Mouse (Mus musculus) hindbrain, embryonic 16.5 days (tissue): ENCODE data around the gene Sec16b. TPM values are rescaled to one million over a fixed set of nuclear protein-coding genes. Genes with fewer than 3 reads are reported as not detected.

ENCODE experiments used
- ATAC-seq: fragments of 200-750 bp; cut with Nextera tagmentation; 2 replicates; pipeline ENCODE4 v1.8.0; 2017; ENCODE audit warnings: moderate TSS enrichment, moderate library complexity
- H3K27ac ChIP-seq: fragments of 300-500 bp; sonication (generic); 2 replicates; pipeline ENCODE4 v1.5.1; 2014; ENCODE audit warnings: low read depth, mild to moderate bottlenecking, control low read depth, low read length, moderate library complexity
- H3K27me3 ChIP-seq: fragments of 300-500 bp; sonication (generic); replicated peaks from 2 replicates; pipeline ENCODE4 v1.6.1; 2014; ENCODE audit warnings: low read length; ENCODE audit not compliant: control insufficient read depth, insufficient read depth
- H3K36me3 ChIP-seq: fragments of 300-500 bp; sonication (generic); 2 replicates; pipeline ENCODE4 v1.6.1; 2014; ENCODE audit warnings: mild to moderate bottlenecking, low read length, moderate library complexity, mixed read lengths; ENCODE audit not compliant: control insufficient read depth, insufficient read depth
- H3K4me1 ChIP-seq: fragments of 300-500 bp; sonication (generic); 2 replicates; pipeline ENCODE4 v1.6.1; 2014; ENCODE audit warnings: low read depth, low read length; ENCODE audit not compliant: control insufficient read depth, insufficient read depth
- H3K4me2 ChIP-seq: fragments of 300-500 bp; sonication (generic); 2 replicates; pipeline ENCODE4 v1.6.1; 2014; ENCODE audit warnings: mild to moderate bottlenecking, low read length, control low read depth, moderate library complexity
- H3K4me3 ChIP-seq: fragments of 300-500 bp; sonication (generic); 2 replicates; pipeline ENCODE4 v1.5.1; 2014; ENCODE audit warnings: mild to moderate bottlenecking, low read length, control low read depth, moderate library complexity
- H3K9ac ChIP-seq: fragments of 300-500 bp; sonication (generic); 2 replicates; pipeline ENCODE4 v1.6.1; 2014; ENCODE audit warnings: low read depth, mild to moderate bottlenecking, control low read depth, low read length, moderate library complexity
- H3K9me3 ChIP-seq: fragments of 300-500 bp; sonication (generic); 2 replicates; pipeline ENCODE4 v1.6.1; 2014; ENCODE audit warnings: mild to moderate bottlenecking, low read length, moderate library complexity; ENCODE audit not compliant: control insufficient read depth
- WGBS: fragments of 180-500 bp; shearing (Covaris S2); extraction: QIAGEN DNeasy Blood & Tissue Kit; methylation state at CpG from one replicate; pipeline ENCODE4 v1.1.7; 2014; 5-methylcytosine and 5-hydroxymethylcytosine counted together
- polyA plus RNA-seq: library from polyadenylated mRNA; unstranded; fragments of >200 nt; fragmentation: Nextera tagmentation; extraction: Ambion mirVana; gene quantifications from 2 replicates; pipeline ENCODE4 v1.2.1, GENCODE M21; 2015

Sec16b gene
- polyA plus RNA-seq, 1 experiment from 2014 or later = 0.46 TPM

DNA sequence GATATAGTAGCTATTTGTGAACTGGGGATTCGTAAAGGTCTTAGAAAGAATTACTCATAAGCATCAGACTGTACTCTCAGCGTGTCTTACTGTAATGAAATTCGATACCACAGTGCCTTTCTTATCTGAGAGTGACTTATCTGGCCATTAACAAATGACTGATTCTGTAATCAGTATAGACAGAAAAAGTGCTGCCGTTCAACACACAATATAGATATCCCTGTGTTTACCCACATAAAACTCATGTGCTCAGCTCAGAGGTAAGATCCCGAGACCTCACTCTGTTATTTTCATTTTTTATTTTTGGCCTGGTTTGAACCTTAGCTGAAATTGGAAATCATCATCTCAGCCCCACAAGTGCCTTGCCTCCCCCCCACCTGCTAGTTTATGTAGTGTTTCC, 98.0 kb downstream of the Sec16b start:
- Histone ChIP-seq H3K27me3 (no peaks in the 10 kb centered on the region), H3K9me3 (no peaks in the 10 kb centered on the region), H3K27ac (no peak overlapping the region), H3K36me3 (no peaks in the 10 kb centered on the region), H3K4me1 (no peaks in the 10 kb centered on the region), H3K4me2 (no peak overlapping the region), H3K4me3 (no peak overlapping the region), H3K9ac (no peak overlapping the region)
- no peak for ATAC-seq
- WGBS = 69% methylated on average over 5 of the region's 5 CpGs

Other genes with a start within 250 kb of the Sec16b start
- gene Rasal2, start 94.1 kb upstream of the Sec16b start, polyA plus RNA-seq = 35.4 and 37.1 TPM in 2 replicates
- gene Cryzl2, start 48.2 kb upstream of the Sec16b start, polyA plus RNA-seq = 8.3 and 9.7 TPM in 2 replicates